10 mouse cellular contexts compared by ENCODE assay signal in the genomic region with DNA sequence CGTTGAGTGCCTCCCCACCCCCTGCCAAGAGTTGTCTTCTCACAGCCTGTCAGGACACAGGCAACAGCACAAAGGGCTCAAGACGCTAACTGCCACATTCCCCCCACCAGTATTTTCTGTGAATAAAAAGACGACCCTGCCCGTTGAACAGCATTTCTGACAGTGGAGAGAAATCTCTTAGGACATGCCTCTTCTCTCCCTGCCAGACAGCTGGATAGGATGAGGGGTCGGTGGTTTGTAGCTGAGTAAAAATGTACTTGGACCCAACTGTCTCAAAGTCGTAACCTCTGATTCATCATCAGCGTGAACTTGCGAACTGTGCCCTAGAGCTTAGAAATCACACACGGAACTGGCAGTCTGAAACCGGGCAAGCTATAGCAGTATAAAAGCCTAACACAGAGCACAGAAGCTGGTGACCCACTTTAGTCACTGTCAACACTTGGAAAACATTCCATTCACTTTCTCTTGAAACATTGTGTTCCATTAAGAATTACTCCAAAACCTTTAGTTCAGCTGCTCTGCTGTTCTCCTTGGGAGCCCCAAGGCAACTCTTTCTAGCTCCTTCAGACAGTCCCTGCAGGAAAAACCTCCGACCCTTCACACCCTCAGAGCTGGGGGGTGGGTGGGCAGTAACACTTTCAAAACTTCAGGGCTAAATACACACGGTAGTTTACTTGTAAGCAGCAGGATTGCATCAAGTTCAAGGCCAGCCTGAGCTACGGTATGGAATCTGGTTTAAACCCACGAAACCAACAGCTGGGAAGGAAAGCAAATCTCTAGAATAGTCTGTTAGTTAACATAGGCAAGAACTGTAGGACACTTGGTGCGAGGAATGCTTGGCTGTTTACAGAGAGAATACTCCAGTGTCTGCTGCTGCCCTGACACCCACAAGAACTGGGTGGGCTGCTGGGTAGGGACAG. TPM values are rescaled to one million over a fixed set of nuclear protein-coding genes. Genes with fewer than 3 reads are reported as not detected.
DNase-seq lines count a peak whose midpoint lies in the region; ATAC-seq and TF ChIP-seq lines count a peak whose summit lies in the region.
"Had no signal": no experiment of that assay in that cellular context is flagged by ENCODE, and none has a peak within 500 bp of the region (broad histone marks: within the 10 kb centered on the region; RNA-seq: fewer than 3 reads in every experiment).

No protein-coding gene starts in this region.

- no peaks in the 10 kb centered on the region for H3K27me3 ChIP-seq in midbrain, postnatal 0 days (ENCODE audit: insufficient read depth, low read length)
- 0 out of 2 replicates have a peak, but pooled peaks cover 3% of the 10 kb centered on the region for H3K27me3 ChIP-seq in midbrain, embryonic 15.5 days (replicated peaks)
- H3K27me3 ChIP-seq in heart, embryonic 16.5 days (ENCODE audit: control insufficient read depth, insufficient read depth, low read length) = no peaks in the 10 kb centered on the region
- no peaks in the 10 kb centered on the region for H3K27me3 ChIP-seq in liver, embryonic 14.5 days (ENCODE audit: control insufficient read depth, insufficient read depth, low read length)
- no peaks in the 10 kb centered on the region for H3K27me3 ChIP-seq in stomach, embryonic 15.5 days (replicated peaks)
- H3K27me3 ChIP-seq in midbrain, embryonic 14.5 days (ENCODE audit: control insufficient read depth, insufficient read depth, low read length) = no peaks in the 10 kb centered on the region

- no peak for TF ChIP-seq CTCF in midbrain, postnatal 0 days (IDR thresholded peaks at IDR 0.05)
- no peak for TF ChIP-seq CTCF in liver, embryonic 14.5 days (IDR thresholded peaks at IDR 0.05; ENCODE audit: low read depth)

- no peaks in the 10 kb centered on the region for H3K4me1 ChIP-seq in midbrain, postnatal 0 days (ENCODE audit: insufficient read depth, low read length)
- H3K4me1 ChIP-seq in midbrain, embryonic 15.5 days = peaks cover 3% of the 10 kb centered on the region; the same call in 1 of the 2 replicates
- H3K4me1 ChIP-seq in heart, embryonic 16.5 days (ENCODE audit: control insufficient read depth, insufficient read depth, low read length) = peaks cover 27% of the 10 kb centered on the region
- peaks cover 0 to 11% of the 10 kb centered on the region in 2 experiments; a peak in 2 of 4 replicates for H3K4me1 ChIP-seq in liver, embryonic 14.5 days (replicated peaks; ENCODE audit: control insufficient read depth in 2 of 2, insufficient read depth in 2 of 2, low read length in 1 of 2)
- 0 out of 2 replicates have a peak, but pooled peaks cover 25% of the 10 kb centered on the region for H3K4me1 ChIP-seq in stomach, embryonic 15.5 days
- peaks cover 8% of the 10 kb centered on the region for H3K4me1 ChIP-seq in midbrain, embryonic 14.5 days (ENCODE audit: control insufficient read depth, insufficient read depth, low read length)

- H3K9me3 ChIP-seq in midbrain, postnatal 0 days (ENCODE audit: low read length) = no peaks in the 10 kb centered on the region
- no peaks in the 10 kb centered on the region for H3K9me3 ChIP-seq in midbrain, embryonic 15.5 days
- H3K9me3 ChIP-seq in heart, embryonic 16.5 days (replicated peaks; ENCODE audit: control insufficient read depth, low read length) = no peaks in the 10 kb centered on the region
- no peaks in the 10 kb centered on the region for H3K9me3 ChIP-seq in liver, embryonic 14.5 days (ENCODE audit: control insufficient read depth, low read length)
- no peaks in the 10 kb centered on the region for H3K9me3 ChIP-seq in stomach, embryonic 15.5 days
- no peaks in the 10 kb centered on the region for H3K9me3 ChIP-seq in midbrain, embryonic 14.5 days (ENCODE audit: control insufficient read depth, low read length)

- H3K36me3 ChIP-seq in midbrain, postnatal 0 days (ENCODE audit: insufficient read depth, low read length) = no peaks in the 10 kb centered on the region
- H3K36me3 ChIP-seq in midbrain, embryonic 15.5 days (replicated peaks) = no peaks in the 10 kb centered on the region
- H3K36me3 ChIP-seq in heart, embryonic 16.5 days (ENCODE audit: control insufficient read depth, insufficient read depth) = 0 out of 2 replicates have a peak, but pooled peaks cover 3% of the 10 kb centered on the region
- no peaks in the 10 kb centered on the region for H3K36me3 ChIP-seq in liver, embryonic 14.5 days (replicated peaks; ENCODE audit: control insufficient read depth, insufficient read depth, low read depth)
- no peaks in the 10 kb centered on the region for H3K36me3 ChIP-seq in stomach, embryonic 15.5 days
- H3K36me3 ChIP-seq in midbrain, embryonic 14.5 days (ENCODE audit: control insufficient read depth, insufficient read depth, low read length) = no peaks in the 10 kb centered on the region

- peak; percentile 40 for DNase-seq in midbrain, postnatal 0 days (ENCODE audit: low spot score)
- DNase-seq in liver, embryonic 14.5 days (ENCODE audit: low read depth in 3 of 3, low spot score in 3 of 3) = no peak
- no peak for DNase-seq in midbrain, embryonic 14.5 days
- no peak for DNase-seq in spleen, postnatal 10 days (ENCODE audit: low spot score in 2 of 2)
- DNase-seq: cerebellum, adult 9-11 months had no signal

- H3K4me2 ChIP-seq in midbrain, postnatal 0 days (ENCODE audit: low read depth, low read length, poor library complexity, severe bottlenecking) = no peak overlapping the region
- no peak overlapping the region for H3K4me2 ChIP-seq in midbrain, embryonic 15.5 days
- H3K4me2 ChIP-seq in heart, embryonic 16.5 days (ENCODE audit: low read depth, low read length) = peak overlapping the region; percentile 84
- peak overlapping the region; percentile 18 for H3K4me2 ChIP-seq in liver, embryonic 14.5 days (ENCODE audit: low read depth)
- peak overlapping the region; percentile 88 for H3K4me2 ChIP-seq in stomach, embryonic 15.5 days
- H3K4me2 ChIP-seq in midbrain, embryonic 14.5 days (ENCODE audit: low read length) = no peak overlapping the region

- ATAC-seq in midbrain, postnatal 0 days (ENCODE audit: low FRiP score) = no peak
- no peak for ATAC-seq in midbrain, embryonic 15.5 days (replicated peaks)
- ATAC-seq in heart, embryonic 16.5 days (replicated peaks; ENCODE audit: extremely low read depth, insufficient read depth, low FRiP score) = no peak
- ATAC-seq in liver, embryonic 14.5 days (ENCODE audit: insufficient read depth) = no peak
- no peak for ATAC-seq in stomach, embryonic 15.5 days (ENCODE audit: insufficient read depth, low FRiP score, low read depth)
- no peak for ATAC-seq in granulocyte monocyte progenitor cell, adult 5-6 weeks (replicated peaks; ENCODE audit: poor library complexity, severe bottlenecking)
- no peak for ATAC-seq in midbrain, embryonic 14.5 days (ENCODE audit: low FRiP score, low TSS enrichment)

- no peak overlapping the region for H3K9ac ChIP-seq in midbrain, postnatal 0 days (replicated peaks; ENCODE audit: low read length, poor library complexity, severe bottlenecking)
- H3K9ac ChIP-seq in midbrain, embryonic 15.5 days = no peak overlapping the region
- peak overlapping the region; percentile 40; the same call in 1 of the 2 replicates for H3K9ac ChIP-seq in heart, embryonic 16.5 days (ENCODE audit: low read length)
- no peak overlapping the region for H3K9ac ChIP-seq in liver, embryonic 14.5 days (replicated peaks)
- H3K9ac ChIP-seq in stomach, embryonic 15.5 days = no peak overlapping the region
- H3K9ac ChIP-seq in midbrain, embryonic 14.5 days (replicated peaks; ENCODE audit: low read length) = no peak overlapping the region

- 0 out of 2 replicates have a peak overlapping the region, but pooled peaks have one; percentile 26 for H3K27ac ChIP-seq in midbrain, postnatal 0 days (ENCODE audit: low read depth, low read length)
- no peak overlapping the region for H3K27ac ChIP-seq in midbrain, embryonic 15.5 days
- peak overlapping the region; percentile 88 for H3K27ac ChIP-seq in heart, embryonic 16.5 days (ENCODE audit: low read length)
- no peak overlapping the region; the same call in 1 of the 2 replicates for H3K27ac ChIP-seq in liver, embryonic 14.5 days
- H3K27ac ChIP-seq in stomach, embryonic 15.5 days = peak overlapping the region; percentile 75
- no peak overlapping the region for H3K27ac ChIP-seq in midbrain, embryonic 14.5 days (replicated peaks; ENCODE audit: low read depth, low read length)

- no peak overlapping the region for H3K4me3 ChIP-seq in midbrain, postnatal 0 days (ENCODE audit: low read depth, low read length)
- H3K4me3 ChIP-seq in midbrain, embryonic 15.5 days = no peak overlapping the region
- H3K4me3 ChIP-seq in heart, embryonic 16.5 days (ENCODE audit: low read length) = peak overlapping the region; percentile 17; the same call in 1 of the 2 replicates
- peak overlapping the region; percentile 3 to 14; a peak in 2 of 4 replicates for H3K4me3 ChIP-seq in liver, embryonic 14.5 days (ENCODE audit: insufficient read depth in 1 of 2, low read depth in 2 of 2, low read length in 2 of 2)
- peak overlapping the region; percentile 6; the same call in 1 of the 2 replicates for H3K4me3 ChIP-seq in stomach, embryonic 15.5 days (replicated peaks)
- H3K4me3 ChIP-seq in midbrain, embryonic 14.5 days (replicated peaks; ENCODE audit: low read depth, low read length) = no peak overlapping the region

- no peak for TF ChIP-seq EP300 in liver, embryonic 14.5 days (IDR thresholded peaks at IDR 0.05; ENCODE audit: low read depth)

- 54% methylated on average over 15 of the region's 15 CpGs for WGBS in midbrain, postnatal 0 days
- WGBS in midbrain, embryonic 15.5 days = 53% methylated on average over 15 of the region's 15 CpGs
- WGBS in heart, embryonic 16.5 days = 45% methylated on average over 15 of the region's 15 CpGs
- WGBS in liver, embryonic 14.5 days (ENCODE audit: insufficient replicate concordance) = 53% methylated on average over 15 of the region's 15 CpGs
- WGBS in stomach, embryonic 15.5 days = 36% methylated on average over 15 of the region's 15 CpGs
- 51% methylated on average over 15 of the region's 15 CpGs for WGBS in midbrain, embryonic 14.5 days

RNA-seq across cellular contexts. Expression of gene Cyp2d22, which starts 1.5 kb away (rescaled TPM):
- total RNA-seq in midbrain, postnatal 0 days (2014; rRNA removed) = 1.6 and 2.4 TPM in 2 replicates
- polyA plus RNA-seq in midbrain, postnatal 0 days (2015; fragmentation: Nextera tagmentation; extraction: Ambion mirVana) = 1.7 and 2.2 TPM in 2 replicates
- polyA plus RNA-seq in midbrain, embryonic 15.5 days (2015; fragmentation: Nextera tagmentation; extraction: Ambion mirVana) = 1.7 and 2.0 TPM in 2 replicates
- polyA plus RNA-seq in heart, embryonic 16.5 days (2015; fragmentation: Nextera tagmentation; extraction: Ambion mirVana) = 13.6 and 15.7 TPM in 2 replicates
- 14.9 and 15.5 TPM in 2 replicates for polyA plus RNA-seq in liver, embryonic 14.5 days (2012; rRNA removed)
- 8.4 and 10.0 TPM in 2 replicates for polyA plus RNA-seq in liver, embryonic 14.5 days (2014; fragmentation: Nextera tagmentation; extraction: Ambion mirVana)
- polyA plus RNA-seq in stomach, embryonic 15.5 days (2015; fragmentation: Nextera tagmentation; extraction: Ambion mirVana) = 12.1 and 14.3 TPM in 2 replicates
- 0.54 TPM in 1 of 2 replicates, not detected in the other for total RNA-seq in granulocyte monocyte progenitor cell, adult 5-6 weeks (2014; fragmentation: Nextera tagmentation)
- not detected in 2 replicates for total RNA-seq in granulocyte monocyte progenitor cell, adult 5-6 weeks (2017)
- 0.76 and 2.1 TPM in 2 replicates for polyA plus RNA-seq in midbrain, embryonic 14.5 days (2014; fragmentation: Nextera tagmentation; extraction: Ambion mirVana)

RNA-seq across cellular contexts. Expression of gene Cyp2d11, which starts 15.3 kb away (rescaled TPM):
- not detected in 2 replicates for total RNA-seq in midbrain, postnatal 0 days (2014; rRNA removed)
- polyA plus RNA-seq in midbrain, postnatal 0 days (2015; fragmentation: Nextera tagmentation; extraction: Ambion mirVana) = not detected in 2 replicates
- not detected in 2 replicates for polyA plus RNA-seq in midbrain, embryonic 15.5 days (2015; fragmentation: Nextera tagmentation; extraction: Ambion mirVana)
- polyA plus RNA-seq in heart, embryonic 16.5 days (2015; fragmentation: Nextera tagmentation; extraction: Ambion mirVana) = not detected in 2 replicates
- polyA plus RNA-seq in liver, embryonic 14.5 days (2012; rRNA removed) = 0.09 TPM in 2 replicates
- polyA plus RNA-seq in liver, embryonic 14.5 days (2014; fragmentation: Nextera tagmentation; extraction: Ambion mirVana) = not detected in 2 replicates
- polyA plus RNA-seq in stomach, embryonic 15.5 days (2015; fragmentation: Nextera tagmentation; extraction: Ambion mirVana) = not detected in 2 replicates
- not detected in 2 replicates for total RNA-seq in granulocyte monocyte progenitor cell, adult 5-6 weeks (2014; fragmentation: Nextera tagmentation)
- total RNA-seq in granulocyte monocyte progenitor cell, adult 5-6 weeks (2017) = not detected in 2 replicates
- not detected in 2 replicates for polyA plus RNA-seq in midbrain, embryonic 14.5 days (2014; fragmentation: Nextera tagmentation; extraction: Ambion mirVana)
- total RNA-seq: heart, postnatal 10 days had no signal

RNA-seq across cellular contexts. Expression of gene Ndufa6, which starts 24.4 kb away (rescaled TPM):
- 241 and 287 TPM in 2 replicates for total RNA-seq in midbrain, postnatal 0 days (2014; rRNA removed)
- 481 and 482 TPM in 2 replicates for polyA plus RNA-seq in midbrain, postnatal 0 days (2015; fragmentation: Nextera tagmentation; extraction: Ambion mirVana)
- 309 and 330 TPM in 2 replicates for polyA plus RNA-seq in midbrain, embryonic 15.5 days (2015; fragmentation: Nextera tagmentation; extraction: Ambion mirVana)
- polyA plus RNA-seq in heart, embryonic 16.5 days (2015; fragmentation: Nextera tagmentation; extraction: Ambion mirVana) = 604 and 609 TPM in 2 replicates
- polyA plus RNA-seq in liver, embryonic 14.5 days (2012; rRNA removed) = 152 and 288 TPM in 2 replicates
- 435 and 447 TPM in 2 replicates for polyA plus RNA-seq in liver, embryonic 14.5 days (2014; fragmentation: Nextera tagmentation; extraction: Ambion mirVana)
- 403 and 420 TPM in 2 replicates for polyA plus RNA-seq in stomach, embryonic 15.5 days (2015; fragmentation: Nextera tagmentation; extraction: Ambion mirVana)
- total RNA-seq in granulocyte monocyte progenitor cell, adult 5-6 weeks (2014; fragmentation: Nextera tagmentation) = 266 and 267 TPM in 2 replicates
- total RNA-seq in granulocyte monocyte progenitor cell, adult 5-6 weeks (2017) = 173 and 202 TPM in 2 replicates
- 375 and 469 TPM in 2 replicates for polyA plus RNA-seq in midbrain, embryonic 14.5 days (2014; fragmentation: Nextera tagmentation; extraction: Ambion mirVana)

RNA-seq across cellular contexts. Expression of gene Cyp2d10, which starts 28.5 kb away (rescaled TPM):
- total RNA-seq in midbrain, postnatal 0 days (2014; rRNA removed) = not detected in 2 replicates
- not detected in 2 replicates for polyA plus RNA-seq in midbrain, postnatal 0 days (2015; fragmentation: Nextera tagmentation; extraction: Ambion mirVana)
- polyA plus RNA-seq in midbrain, embryonic 15.5 days (2015; fragmentation: Nextera tagmentation; extraction: Ambion mirVana) = 0.34 TPM in 1 of 2 replicates, not detected in the other
- 0.33 TPM in 1 of 2 replicates, not detected in the other for polyA plus RNA-seq in heart, embryonic 16.5 days (2015; fragmentation: Nextera tagmentation; extraction: Ambion mirVana)
- 18.6 and 19.8 TPM in 2 replicates for polyA plus RNA-seq in liver, embryonic 14.5 days (2012; rRNA removed)
- polyA plus RNA-seq in liver, embryonic 14.5 days (2014; fragmentation: Nextera tagmentation; extraction: Ambion mirVana) = 43.2 and 48.1 TPM in 2 replicates
- 2.1 and 3.4 TPM in 2 replicates for polyA plus RNA-seq in stomach, embryonic 15.5 days (2015; fragmentation: Nextera tagmentation; extraction: Ambion mirVana)
- total RNA-seq in granulocyte monocyte progenitor cell, adult 5-6 weeks (2014; fragmentation: Nextera tagmentation) = not detected in 2 replicates
- total RNA-seq in granulocyte monocyte progenitor cell, adult 5-6 weeks (2017) = not detected in 2 replicates
- polyA plus RNA-seq in midbrain, embryonic 14.5 days (2014; fragmentation: Nextera tagmentation; extraction: Ambion mirVana) = not detected in 2 replicates
- total RNA-seq: heart, postnatal 10 days had no signal

RNA-seq across cellular contexts. Expression of gene Smdt1, which starts 39.8 kb away (rescaled TPM):
- 186 and 226 TPM in 2 replicates for total RNA-seq in midbrain, postnatal 0 days (2014; rRNA removed)
- 352 and 383 TPM in 2 replicates for polyA plus RNA-seq in midbrain, postnatal 0 days (2015; fragmentation: Nextera tagmentation; extraction: Ambion mirVana)
- polyA plus RNA-seq in midbrain, embryonic 15.5 days (2015; fragmentation: Nextera tagmentation; extraction: Ambion mirVana) = 322 and 335 TPM in 2 replicates
- 340 and 355 TPM in 2 replicates for polyA plus RNA-seq in heart, embryonic 16.5 days (2015; fragmentation: Nextera tagmentation; extraction: Ambion mirVana)
- 109 and 121 TPM in 2 replicates for polyA plus RNA-seq in liver, embryonic 14.5 days (2012; rRNA removed)
- polyA plus RNA-seq in liver, embryonic 14.5 days (2014; fragmentation: Nextera tagmentation; extraction: Ambion mirVana) = 165 and 178 TPM in 2 replicates
- polyA plus RNA-seq in stomach, embryonic 15.5 days (2015; fragmentation: Nextera tagmentation; extraction: Ambion mirVana) = 288 and 301 TPM in 2 replicates
- 192 and 201 TPM in 2 replicates for total RNA-seq in granulocyte monocyte progenitor cell, adult 5-6 weeks (2014; fragmentation: Nextera tagmentation)
- total RNA-seq in granulocyte monocyte progenitor cell, adult 5-6 weeks (2017) = 84.4 and 94.6 TPM in 2 replicates
- 286 and 365 TPM in 2 replicates for polyA plus RNA-seq in midbrain, embryonic 14.5 days (2014; fragmentation: Nextera tagmentation; extraction: Ambion mirVana)

Comparison
In these comparisons a context has a peak if more than half of its experiments do, and no peak if none do; other contexts are left out.
1. H3K27ac ChIP-seq: peak in midbrain, postnatal 0 days (single experiment), heart, embryonic 16.5 days (single experiment) and stomach, embryonic 15.5 days (single experiment); none in midbrain, embryonic 15.5 days (single experiment), liver, embryonic 14.5 days (single experiment) and midbrain, embryonic 14.5 days (single experiment).
2. H3K4me2 ChIP-seq: peak in heart, embryonic 16.5 days (single experiment), liver, embryonic 14.5 days (single experiment) and stomach, embryonic 15.5 days (single experiment); none in midbrain, postnatal 0 days (single experiment), midbrain, embryonic 15.5 days (single experiment) and midbrain, embryonic 14.5 days (single experiment).
3. H3K4me3 ChIP-seq: peak in heart, embryonic 16.5 days (single experiment), liver, embryonic 14.5 days (2 of 2) and stomach, embryonic 15.5 days (single experiment); none in midbrain, postnatal 0 days (single experiment), midbrain, embryonic 15.5 days (single experiment) and midbrain, embryonic 14.5 days (single experiment).